14 mouse cellular contexts compared by ENCODE assay signal in genomic region chr1:34132875-34133274, GRCm38 (mm10).
A peak's percentile ranks its signal among the peaks of the same experiment; 100 is the strongest.
DNase-seq lines count a peak whose midpoint lies in the region; ATAC-seq and TF ChIP-seq lines count a peak whose summit lies in the region.
"Had no signal": no experiment of that assay in that cellular context is flagged by ENCODE, and none has a peak within 500 bp of the region (broad histone marks: within the 10 kb centered on the region; RNA-seq: fewer than 3 reads in every experiment).

No protein-coding gene starts in this region.

- intact Hi-C loops in heart, adult 2 months (cut with DNase I) = no loop called here
- intact Hi-C loops in gastrocnemius, postnatal 36 days (cut with DNase I) = no loop called here

- H3K79me2 ChIP-seq in heart, adult 2 months (replicated peaks; ENCODE audit: control insufficient read depth, insufficient read depth, low read length) = no peaks in the 10 kb centered on the region; the same call in none of the 2 replicates

- H3K4me1 ChIP-seq in heart, adult 2 months (ENCODE audit: control insufficient read depth, insufficient read depth, low read length) = peaks cover 17% of the 10 kb centered on the region
- H3K4me1 ChIP-seq in lung, embryonic 14.5 days (ENCODE audit: insufficient read depth) = no peaks in the 10 kb centered on the region
- H3K4me1 ChIP-seq in intestine, postnatal 0 days (replicated peaks; ENCODE audit: control insufficient read depth, insufficient read depth, low read length) = peaks cover 10% of the 10 kb centered on the region; the same call in 1 of the 2 replicates

- no peak overlapping the region for H3K9ac ChIP-seq in heart, adult 2 months (ENCODE audit: low read depth, low read length)
- H3K9ac ChIP-seq in lung, embryonic 14.5 days = no peak overlapping the region
- H3K9ac ChIP-seq in intestine, postnatal 0 days (ENCODE audit: low read depth, low read length) = no peak overlapping the region
- H3K9ac ChIP-seq: hindbrain, embryonic 12.5 days; liver, postnatal 0 days had no signal

- peak overlapping the region; percentile 53 for H3K27ac ChIP-seq in heart, adult 2 months
- no peak overlapping the region for H3K27ac ChIP-seq in lung, embryonic 14.5 days (ENCODE audit: low read depth)
- H3K27ac ChIP-seq in intestine, postnatal 0 days (ENCODE audit: low read depth, low read length) = peak overlapping the region; percentile 55
- H3K27ac ChIP-seq: hindbrain, embryonic 12.5 days had no signal

- H3K36me3 ChIP-seq in heart, adult 2 months (ENCODE audit: control insufficient read depth, insufficient read depth, low read length) = peaks cover 24% of the 10 kb centered on the region
- no peaks in the 10 kb centered on the region for H3K36me3 ChIP-seq in lung, embryonic 14.5 days (ENCODE audit: insufficient read depth)
- peaks cover 3% of the 10 kb centered on the region; the same call in 1 of the 2 replicates for H3K36me3 ChIP-seq in intestine, postnatal 0 days (ENCODE audit: control insufficient read depth, insufficient read depth)

- no peaks in the 10 kb centered on the region for H3K9me3 ChIP-seq in lung, embryonic 14.5 days (ENCODE audit: low read depth, low read length)
- no peaks in the 10 kb centered on the region for H3K9me3 ChIP-seq in intestine, postnatal 0 days (ENCODE audit: control insufficient read depth)
- H3K9me3 ChIP-seq: hindbrain, embryonic 12.5 days had no signal

- H3K4me2 ChIP-seq in lung, embryonic 14.5 days = no peak overlapping the region
- H3K4me2 ChIP-seq in intestine, postnatal 0 days (replicated peaks; ENCODE audit: low read depth) = no peak overlapping the region
- H3K4me2 ChIP-seq: hindbrain, embryonic 12.5 days had no signal

- no peak for TF ChIP-seq POLR2A in heart, adult 2 months (IDR thresholded peaks at IDR 0.05; ENCODE audit: insufficient read depth, low read depth, low read length)

- TF ChIP-seq EP300 in heart, adult 2 months (IDR thresholded peaks at IDR 0.05; ENCODE audit: insufficient read depth, low read depth, low read length) = no peak

- TF ChIP-seq CTCF in heart, adult 2 months (IDR thresholded peaks at IDR 0.05) = no peak
- TF ChIP-seq CTCF in lung, embryonic 14.5 days (IDR thresholded peaks at IDR 0.05; ENCODE audit: low read depth) = no peak
- TF ChIP-seq CTCF in intestine, postnatal 0 days (IDR thresholded peaks at IDR 0.05; ENCODE audit: low read depth) = no peak

- no peak for DNase-seq in heart, adult 2 months
- no peak for DNase-seq in heart, adult 11 months
- peak; percentile 22 for DNase-seq in lung, embryonic 14.5 days
- no peak for DNase-seq in lung, postnatal 25 days (ENCODE audit: low spot score)
- DNase-seq in adrenal gland, postnatal 14 days = peak; percentile 65
- no peak for DNase-seq in gastrocnemius, postnatal 36 days
- no peak for DNase-seq in urinary bladder, postnatal 4 days (ENCODE audit: low spot score in 2 of 2)
- DNase-seq: cerebellum, adult 2 months; gastrocnemius, postnatal 14 days; liver, postnatal 0 days; right cerebral cortex, postnatal 14 days had no signal

- no peak for ATAC-seq in lung, embryonic 14.5 days (ENCODE audit: insufficient read depth)
- no peak for ATAC-seq in intestine, postnatal 0 days
- ATAC-seq: forebrain, embryonic 16.5 days; liver, postnatal 0 days had no signal

- no peaks in the 10 kb centered on the region for H3K27me3 ChIP-seq in heart, adult 2 months (ENCODE audit: control insufficient read depth, insufficient read depth, low read length)
- no peaks in the 10 kb centered on the region for H3K27me3 ChIP-seq in lung, embryonic 14.5 days (ENCODE audit: insufficient read depth, low read length)
- H3K27me3 ChIP-seq in intestine, postnatal 0 days (replicated peaks; ENCODE audit: control insufficient read depth, insufficient read depth, low read length) = no peaks in the 10 kb centered on the region
- H3K27me3 ChIP-seq: hindbrain, embryonic 12.5 days had no signal

- 42% methylated on average over 16 of the region's 16 CpGs for WGBS in heart, adult 2 months
- WGBS in lung, embryonic 14.5 days = 72% methylated on average over 16 of the region's 16 CpGs
- 63% methylated on average over 16 of the region's 16 CpGs for WGBS in intestine, postnatal 0 days

- no peak overlapping the region for H3K4me3 ChIP-seq in heart, adult 2 months
- no peak overlapping the region for H3K4me3 ChIP-seq in lung, embryonic 14.5 days (ENCODE audit: low read depth, low read length)
- no peak overlapping the region for H3K4me3 ChIP-seq in intestine, postnatal 0 days (ENCODE audit: low read depth, low read length)
- H3K4me3 ChIP-seq: hindbrain, embryonic 12.5 days had no signal

Comparison
In these comparisons a context has a peak if more than half of its experiments do, and no peak if none do; other contexts are left out.
1. DNase-seq: peak in lung, embryonic 14.5 days (single experiment) and adrenal gland, postnatal 14 days (single experiment); none in heart, adult 2 months (0 of 2), heart, adult 11 months (single experiment), lung, postnatal 25 days (single experiment), gastrocnemius, postnatal 36 days (0 of 2) and urinary bladder, postnatal 4 days (0 of 2).